Mouse (Mus musculus): Measurements from ENCODE around the gene Gm20388. TPM values are rescaled to one million over a fixed set of nuclear protein-coding genes. Genes with fewer than 3 reads are reported as not detected.

Gene Gm20388
- polyA plus RNA-seq, 1 experiment from 2014 or later = not detected

GRCm38 (mm10) chr8:121393111-121393510, 1482.5 kb downstream of the Gm20388 start:
- no peaks in the 10 kb centered on the region for H3K4me1 ChIP-seq (replicated peaks; ENCODE audit: control insufficient read depth, insufficient read depth)
- TF ChIP-seq EP300 (optimal IDR thresholded peaks at IDR 0.05) = no peak
- TF ChIP-seq CTCF (IDR thresholded peaks at IDR 0.05; ENCODE audit: low read depth) = peak; percentile 82
- DNase-seq (ENCODE audit: low spot score) (peak; percentile 57), ATAC-seq (ENCODE audit: low FRiP score, low TSS enrichment) (no peak)
- H3K36me3 ChIP-seq (ENCODE audit: control insufficient read depth, insufficient read depth, low read length) = no peaks in the 10 kb centered on the region
- WGBS = 18% methylated on average over 9 of the region's 9 CpGs
- no peak overlapping the region for H3K4me2 ChIP-seq (replicated peaks; ENCODE audit: low read depth)
- no peaks in the 10 kb centered on the region for H3K9me3 ChIP-seq (ENCODE audit: control insufficient read depth, low read length)
- no peak overlapping the region for H3K9ac ChIP-seq (ENCODE audit: low read length)
- peaks cover 3% of the 10 kb centered on the region; the same call in 1 of the 2 replicates for H3K27me3 ChIP-seq (ENCODE audit: control insufficient read depth, insufficient read depth, low read length)
- H3K4me3 ChIP-seq (ENCODE audit: low read depth, low read length) = no peak overlapping the region
- H3K27ac ChIP-seq (replicated peaks) = no peak overlapping the region

- Histone ChIP-seq H3K9me3 (ENCODE audit: control insufficient read depth, low read length) (no peaks in the 10 kb centered on the region), H3K36me3 (ENCODE audit: control insufficient read depth, insufficient read depth, low read length) (no peaks in the 10 kb centered on the region), H3K27me3 (ENCODE audit: control insufficient read depth, insufficient read depth, low read length) (peaks cover 3% of the 10 kb centered on the region; the same call in 1 of the 2 replicates), H3K9ac (ENCODE audit: low read length) (no peak overlapping the region), H3K27ac (replicated peaks) (no peak overlapping the region), H3K4me3 (ENCODE audit: low read depth, low read length) (no peak overlapping the region), H3K4me1 (replicated peaks; ENCODE audit: control insufficient read depth, insufficient read depth) (no peaks in the 10 kb centered on the region), H3K4me2 (replicated peaks; ENCODE audit: low read depth) (no peak overlapping the region)
- no peak for DNase-seq (ENCODE audit: low spot score)
- 69% methylated on average over 5 of the region's 5 CpGs for WGBS
- no peak for ATAC-seq (ENCODE audit: low FRiP score, low TSS enrichment)
- no peak for TF ChIP-seq CTCF (IDR thresholded peaks at IDR 0.05; ENCODE audit: low read depth)
- TF ChIP-seq EP300 (optimal IDR thresholded peaks at IDR 0.05) = no peak
Observed at GRCm38 (mm10) chr8:121394686-121395085, 1484.0 kb downstream of the Gm20388 start.

- DNase-seq (ENCODE audit: low spot score) = no peak
- 75% methylated on average over 11 of the region's 11 CpGs for WGBS
Observed at GRCm38 (mm10) chr8:121395316-121395715, 1484.7 kb downstream of the Gm20388 start.

GRCm38 (mm10) chr8:121396151-121396550, 1485.5 kb downstream of the Gm20388 start:
- Histone ChIP-seq H3K4me1 (replicated peaks; ENCODE audit: control insufficient read depth, insufficient read depth) (no peaks in the 10 kb centered on the region), H3K9ac (ENCODE audit: low read length) (no peak overlapping the region), H3K27me3 (ENCODE audit: control insufficient read depth, insufficient read depth, low read length) (peaks cover 3% of the 10 kb centered on the region; the same call in 1 of the 2 replicates), H3K36me3 (ENCODE audit: control insufficient read depth, insufficient read depth, low read length) (no peaks in the 10 kb centered on the region), H3K4me2 (replicated peaks; ENCODE audit: low read depth) (0 out of 2 replicates have a peak overlapping the region, but pooled peaks have one; percentile 11), H3K27ac (replicated peaks) (no peak overlapping the region), H3K9me3 (ENCODE audit: control insufficient read depth, low read length) (no peaks in the 10 kb centered on the region), H3K4me3 (ENCODE audit: low read depth, low read length) (no peak overlapping the region)
- ATAC-seq (ENCODE audit: low FRiP score, low TSS enrichment) (no peak), DNase-seq (ENCODE audit: low spot score) (no peak)
- WGBS = 14% methylated on average over 11 of the region's 11 CpGs
- TF ChIP-seq CTCF (IDR thresholded peaks at IDR 0.05; ENCODE audit: low read depth) (no peak), EP300 (optimal IDR thresholded peaks at IDR 0.05) (no peak)

More at GRCm38 (mm10) chr8:121395316-121395715, 1484.7 kb downstream of the Gm20388 start:
- no peak overlapping the region for H3K4me3 ChIP-seq (ENCODE audit: low read depth, low read length)
- ATAC-seq (ENCODE audit: low FRiP score, low TSS enrichment) = no peak
- TF ChIP-seq EP300 (optimal IDR thresholded peaks at IDR 0.05) (no peak), CTCF (IDR thresholded peaks at IDR 0.05; ENCODE audit: low read depth) (no peak)
- no peaks in the 10 kb centered on the region for H3K4me1 ChIP-seq (replicated peaks; ENCODE audit: control insufficient read depth, insufficient read depth)
- peaks cover 3% of the 10 kb centered on the region; the same call in 1 of the 2 replicates for H3K27me3 ChIP-seq (ENCODE audit: control insufficient read depth, insufficient read depth, low read length)
- no peak overlapping the region for H3K4me2 ChIP-seq (replicated peaks; ENCODE audit: low read depth)
- no peaks in the 10 kb centered on the region for H3K9me3 ChIP-seq (ENCODE audit: control insufficient read depth, low read length)
- H3K36me3 ChIP-seq (ENCODE audit: control insufficient read depth, insufficient read depth, low read length) = no peaks in the 10 kb centered on the region
- H3K9ac ChIP-seq (ENCODE audit: low read length) = no peak overlapping the region
- no peak overlapping the region for H3K27ac ChIP-seq (replicated peaks)

- H3K27me3 ChIP-seq (ENCODE audit: control insufficient read depth, insufficient read depth, low read length) = peaks cover 3% of the 10 kb centered on the region; the same call in 1 of the 2 replicates
- WGBS = 71% methylated on average over 10 of the region's 10 CpGs
- no peak for TF ChIP-seq CTCF (IDR thresholded peaks at IDR 0.05; ENCODE audit: low read depth)
- no peak for TF ChIP-seq EP300 (optimal IDR thresholded peaks at IDR 0.05)
- no peak for ATAC-seq (ENCODE audit: low FRiP score, low TSS enrichment)
- H3K27ac ChIP-seq (replicated peaks) = no peak overlapping the region
- H3K9ac ChIP-seq (ENCODE audit: low read length) = no peak overlapping the region
- H3K9me3 ChIP-seq (ENCODE audit: control insufficient read depth, low read length) = no peaks in the 10 kb centered on the region
- H3K4me3 ChIP-seq (ENCODE audit: low read depth, low read length) = no peak overlapping the region
- no peak for DNase-seq (ENCODE audit: low spot score)
- H3K36me3 ChIP-seq (ENCODE audit: control insufficient read depth, insufficient read depth, low read length) = no peaks in the 10 kb centered on the region
- H3K4me2 ChIP-seq (replicated peaks; ENCODE audit: low read depth) = no peak overlapping the region
- H3K4me1 ChIP-seq (replicated peaks; ENCODE audit: control insufficient read depth, insufficient read depth) = no peaks in the 10 kb centered on the region
Observed at GRCm38 (mm10) chr8:121397201-121397698, 1486.6 kb downstream of the Gm20388 start.

- 67% methylated on average over 6 of the region's 6 CpGs for WGBS
- Histone ChIP-seq H3K9ac (ENCODE audit: low read length) (no peak overlapping the region), H3K4me1 (replicated peaks; ENCODE audit: control insufficient read depth, insufficient read depth) (no peaks in the 10 kb centered on the region), H3K27ac (replicated peaks) (no peak overlapping the region), H3K4me3 (ENCODE audit: low read depth, low read length) (no peak overlapping the region), H3K4me2 (replicated peaks; ENCODE audit: low read depth) (no peak overlapping the region), H3K27me3 (ENCODE audit: control insufficient read depth, insufficient read depth, low read length) (peaks cover 3% of the 10 kb centered on the region; the same call in 1 of the 2 replicates), H3K9me3 (ENCODE audit: control insufficient read depth, low read length) (no peaks in the 10 kb centered on the region), H3K36me3 (ENCODE audit: control insufficient read depth, insufficient read depth, low read length) (no peaks in the 10 kb centered on the region)
- no peak for TF ChIP-seq CTCF (IDR thresholded peaks at IDR 0.05; ENCODE audit: low read depth)
- TF ChIP-seq EP300 (optimal IDR thresholded peaks at IDR 0.05) = no peak
- ATAC-seq (ENCODE audit: low FRiP score, low TSS enrichment) (no peak), DNase-seq (ENCODE audit: low spot score) (no peak)
Observed at GRCm38 (mm10) chr8:121398081-121398480, 1487.4 kb downstream of the Gm20388 start.
